Mouse (Mus musculus) T-helper 17 cell (primary cell): ENCODE measurements around the gene Wfdc15b.

Source experiments
- in situ Hi-C, 2 experiments: fragments of 300-600 bp; cut with MboI, MseI; formaldehyde crosslinking; loops; 1 replicate in 1 of 2; 2 replicates in 1 of 2; pipeline ENCODE4 v1.15.1; 2025; ENCODE audit warnings: high pct_unique_total_duplicates in 2 of 2

Wfdc15b gene

GRCm38 (mm10) chr2:164180124-164180523 lies 41.3 kb downstream of the Wfdc15b start:
- in situ Hi-C loops, result no loop called here

- in situ Hi-C loops, result no loop called here
Measured at GRCm38 (mm10) chr2:164177831-164178230, 43.6 kb downstream of the Wfdc15b start.

GRCm38 (mm10) chr2:164175850-164176249 lies 45.6 kb downstream of the Wfdc15b start:
- in situ Hi-C loops, result no loop called here

GRCm38 (mm10) chr2:164174649-164175395 lies 46.6 kb downstream of the Wfdc15b start:
- in situ Hi-C loops, result no loop called here

GRCm38 (mm10) chr2:164173394-164173793 lies 48.1 kb downstream of the Wfdc15b start:
- in situ Hi-C loops, result no loop called here

- in situ Hi-C loops, result no loop called here
Measured at GRCm38 (mm10) chr2:164170902-164171301, 50.6 kb downstream of the Wfdc15b start, which contains the start of gene Kcns1. Gene Kcns1, minus strand, starts transcription at chr2:164171113.

- in situ Hi-C loops, result no loop called here
Measured at GRCm38 (mm10) chr2:164170326-164170725, 51.1 kb downstream of the Wfdc15b start.

GRCm38 (mm10) chr2:164168571-164168946 lies 52.9 kb downstream of the Wfdc15b start:
- in situ Hi-C loops, result no loop called here

- in situ Hi-C loops, result no loop called here
Measured at GRCm38 (mm10) chr2:164167752-164168570, 53.5 kb downstream of the Wfdc15b start.

- in situ Hi-C loops, result no loop called here
Measured at GRCm38 (mm10) chr2:164164941-164165340, 56.5 kb downstream of the Wfdc15b start.
